Mouse (Mus musculus) intestine, embryonic 14.5 days (tissue): ENCODE results near the gene Dock7. TPM values are rescaled to one million over a fixed set of nuclear protein-coding genes. Genes with fewer than 3 reads are reported as not detected.

Experiments used
- ATAC-seq: fragments of 200-750 bp; cut with Nextera tagmentation; replicated peaks from 2 replicates; pipeline ENCODE4 v1.8.0; 2017; ENCODE audit warnings: low read depth, moderate number of reproducible peaks, moderate TSS enrichment, moderate library complexity; ENCODE audit not compliant: low FRiP score, low TSS enrichment
- DNase-seq: peaks from one replicate; pipeline ENCODE4 v3.0.0-alpha.2; 2018; ENCODE audit warnings: low spot score
- H3K27ac ChIP-seq: fragments of 300-500 bp; sonication (generic); 2 replicates; pipeline ENCODE4 v1.5.1; 2014; ENCODE audit warnings: low read depth, mild to moderate bottlenecking, control low read depth
- H3K27me3 ChIP-seq: fragments of 300-500 bp; sonication (generic); replicated peaks from 2 replicates; pipeline ENCODE4 v1.6.1; 2014; ENCODE audit warnings: low read length, control low read depth; ENCODE audit not compliant: control insufficient read depth, insufficient read depth
- H3K36me3 ChIP-seq: fragments of 300-500 bp; sonication (generic); 2 replicates; pipeline ENCODE4 v1.6.1; 2014; ENCODE audit warnings: low read length, control low read depth; ENCODE audit not compliant: control insufficient read depth, insufficient read depth
- H3K4me1 ChIP-seq: fragments of 300-500 bp; sonication (generic); replicated peaks from 2 replicates; pipeline ENCODE4 v1.6.1; 2014; ENCODE audit warnings: low read length, control low read depth, mixed read lengths; ENCODE audit not compliant: control insufficient read depth, insufficient read depth
- H3K4me2 ChIP-seq: fragments of 300-500 bp; sonication (generic); 2 replicates; pipeline ENCODE4 v1.6.1; 2014; ENCODE audit warnings: low read length
- H3K4me3 ChIP-seq: fragments of 300-500 bp; sonication (generic); 2 replicates; pipeline ENCODE4 v1.5.1; 2014; ENCODE audit warnings: low read depth, low read length, control low read depth, mixed read lengths
- H3K9ac ChIP-seq: fragments of 300-500 bp; sonication (generic); 2 replicates; pipeline ENCODE4 v1.6.1; 2014; ENCODE audit warnings: mild to moderate bottlenecking, low read length
- H3K9me3 ChIP-seq: fragments of 300-500 bp; sonication (generic); 2 replicates; pipeline ENCODE4 v1.6.1; 2016; ENCODE audit warnings: low read length, control low read depth; ENCODE audit not compliant: control insufficient read depth
- WGBS: fragments of 180-500 bp; shearing (Covaris S2); extraction: QIAGEN DNeasy Blood & Tissue Kit; methylation state at CpG from one replicate; pipeline ENCODE4 v1.1.7; 2014; 5-methylcytosine and 5-hydroxymethylcytosine counted together
- polyA plus RNA-seq: library from polyadenylated mRNA; unstranded; fragments of >200 nt; fragmentation: Nextera tagmentation; extraction: Ambion mirVana; gene quantifications from 2 replicates; pipeline ENCODE4 v1.2.1, GENCODE M21; 2014

Gene Dock7
- polyA plus RNA-seq, 1 experiment from 2014 or later: 67.4 TPM

DNA sequence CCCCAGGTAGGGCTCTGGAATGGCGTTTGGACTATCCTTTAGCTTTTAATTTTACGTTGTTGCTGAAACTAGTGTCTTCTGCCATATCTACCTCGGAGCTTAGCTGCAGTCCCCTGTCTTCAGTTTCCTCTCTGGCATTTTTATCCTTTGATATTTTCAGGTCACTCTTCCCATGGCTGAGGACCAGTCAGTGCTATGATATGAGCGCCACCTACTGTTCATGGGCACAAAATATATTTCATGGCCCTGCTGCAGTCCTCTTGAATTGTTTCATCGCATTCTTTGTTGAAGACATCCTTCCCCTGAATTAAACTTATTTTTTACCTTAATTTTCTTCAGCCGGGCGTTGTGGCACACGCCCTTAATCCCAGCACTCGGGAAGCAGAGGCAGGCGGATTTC is 233.6 kb downstream of the Dock7 start:
- H3K4me1 ChIP-seq: no peaks in the 10 kb centered on the region
- WGBS: 23% methylated on average over 10 of the region's 10 CpGs
- no peak overlapping the region for H3K9ac ChIP-seq
- H3K4me3 ChIP-seq: no peak overlapping the region
- peak; percentile 74 for DNase-seq
- H3K27me3 ChIP-seq: no peaks in the 10 kb centered on the region
- ATAC-seq: peak; percentile 77; the same call in 1 of the 2 replicates
- no peak overlapping the region for H3K4me2 ChIP-seq
- no peaks in the 10 kb centered on the region for H3K36me3 ChIP-seq
- no peak overlapping the region for H3K27ac ChIP-seq
- H3K9me3 ChIP-seq: 0 out of 2 replicates have a peak, but pooled peaks cover 2% of the 10 kb centered on the region

Other genes starting within 250 kb of the Dock7 start
- 116 and 123 TPM in 2 replicates for gene Usp1, start 197.1 kb downstream of the Dock7 start, polyA plus RNA-seq
- gene Angptl3, start 90.0 kb downstream of the Dock7 start, polyA plus RNA-seq: 1.1 and 1.3 TPM in 2 replicates
- 13.4 and 15.4 TPM in 2 replicates for gene Atg4c, start 73.0 kb upstream of the Dock7 start, polyA plus RNA-seq
- 0.30 TPM in 1 of 2 replicates, not detected in the other for gene Gm12689, start 175.0 kb upstream of the Dock7 start, polyA plus RNA-seq